Mouse (Mus musculus): ENCODE data around the gene Eif5b.

DNA sequence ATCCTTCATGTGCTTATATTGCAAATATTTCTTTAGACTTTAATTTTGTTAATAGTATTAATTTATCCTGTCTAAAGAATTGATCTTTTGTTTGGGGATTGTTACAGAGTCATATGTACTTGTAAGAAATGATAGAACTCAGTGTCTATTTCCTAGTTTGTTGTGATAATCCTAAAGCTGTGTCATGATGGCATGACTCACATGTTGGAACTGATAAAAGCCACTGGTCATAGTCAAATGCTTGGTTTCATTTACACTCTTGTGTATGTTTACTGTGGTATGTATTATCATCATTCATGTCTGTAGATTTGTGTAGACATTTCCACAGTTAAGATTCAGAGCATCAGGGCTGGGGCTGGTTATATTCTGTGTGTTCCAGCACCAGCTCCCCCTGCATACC is 14.7 kb downstream of the Eif5b start:
- no peak for TF ChIP-seq CTCF (IDR thresholded peaks at IDR 0.05; ENCODE audit: extremely low read depth, insufficient read depth, insufficient read length, insufficient replicate concordance)
- no peak for TF ChIP-seq POLR2A (IDR thresholded peaks at IDR 0.05; ENCODE audit: low read depth, low read length)

All from spleen, adult 2 months (tissue).